Comparison of ENCODE assay signal across 7 mouse cellular contexts in genomic region chr9:83727462-83728189, GRCm38 (mm10).
DNase-seq lines count a peak whose midpoint lies in the region; ATAC-seq and TF ChIP-seq lines count a peak whose summit lies in the region.

No protein-coding gene starts in this region.

- WGBS in hindbrain, embryonic 12.5 days: 13% methylated on average over 14 of the region's 14 CpGs
- 11% methylated on average over 14 of the region's 14 CpGs for WGBS in lung, postnatal 0 days

- peak; percentile 84 for ATAC-seq in hindbrain, embryonic 12.5 days (ENCODE audit: low FRiP score)
- peak; percentile 75 for ATAC-seq in lung, postnatal 0 days

- H3K4me2 ChIP-seq in hindbrain, embryonic 12.5 days (replicated peaks): peak overlapping the region; percentile 46
- peak overlapping the region; percentile 48 for H3K4me2 ChIP-seq in lung, postnatal 0 days (replicated peaks; ENCODE audit: low read depth, low read length)

- H3K9ac ChIP-seq in hindbrain, embryonic 12.5 days: no peak overlapping the region
- H3K9ac ChIP-seq in lung, postnatal 0 days (replicated peaks; ENCODE audit: low read depth): no peak overlapping the region

- DNase-seq in T-cell, adult 2 months (ENCODE audit: low spot score): peak; percentile 12
- peak; percentile 63 for DNase-seq in cerebellum, adult 8-10 months
- peak; percentile 81 for DNase-seq in forelimb bud, embryonic 11.5 days (ENCODE audit: low read depth, low spot score)
- peak; percentile 35 for DNase-seq in layer of hippocampus, adult 9-11 months
- peak; percentile 84 for DNase-seq in lung, postnatal 0 days (ENCODE audit: low spot score)
- DNase-seq in retina, adult 2 months (ENCODE audit: low read depth, low spot score): peak; percentile 73

- TF ChIP-seq CTCF in lung, postnatal 0 days (IDR thresholded peaks at IDR 0.05): peak; percentile 88

- H3K36me3 ChIP-seq in hindbrain, embryonic 12.5 days: no peaks in the 10 kb centered on the region
- H3K36me3 ChIP-seq in lung, postnatal 0 days (ENCODE audit: insufficient read depth, low read length): no peaks in the 10 kb centered on the region

- no peaks in the 10 kb centered on the region for H3K9me3 ChIP-seq in hindbrain, embryonic 12.5 days (replicated peaks)
- H3K9me3 ChIP-seq in lung, postnatal 0 days (ENCODE audit: low read length): no peaks in the 10 kb centered on the region

- H3K27ac ChIP-seq in hindbrain, embryonic 12.5 days: no peak overlapping the region
- no peak overlapping the region for H3K27ac ChIP-seq in lung, postnatal 0 days (ENCODE audit: low read length)

- no peaks in the 10 kb centered on the region for H3K4me1 ChIP-seq in hindbrain, embryonic 12.5 days
- H3K4me1 ChIP-seq in lung, postnatal 0 days (ENCODE audit: insufficient read depth, low read depth, low read length): no peaks in the 10 kb centered on the region

- no peak for TF ChIP-seq EP300 in lung, postnatal 0 days (IDR thresholded peaks at IDR 0.05)

- H3K4me3 ChIP-seq in hindbrain, embryonic 12.5 days: peak overlapping the region; percentile 11
- H3K4me3 ChIP-seq in lung, postnatal 0 days (ENCODE audit: low read depth, low read length): no peak overlapping the region; the same call in 1 of the 2 replicates

- no peaks in the 10 kb centered on the region for H3K27me3 ChIP-seq in hindbrain, embryonic 12.5 days
- no peaks in the 10 kb centered on the region for H3K27me3 ChIP-seq in lung, postnatal 0 days (replicated peaks; ENCODE audit: insufficient read depth, low read length)

Comparison
In these comparisons a context has a peak if more than half of its experiments do, and no peak if none do; other contexts are left out.
1. DNase-seq: peak in every context shown above with its lines; median percentile 84 in lung, postnatal 0 days; 81 in forelimb bud, embryonic 11.5 days; 73 in retina, adult 2 months; 63 in cerebellum, adult 8-10 months; 35 in layer of hippocampus, adult 9-11 months; 12 in T-cell, adult 2 months.